ENCODE assay signal across 13 mouse cellular contexts in the genomic region with DNA sequence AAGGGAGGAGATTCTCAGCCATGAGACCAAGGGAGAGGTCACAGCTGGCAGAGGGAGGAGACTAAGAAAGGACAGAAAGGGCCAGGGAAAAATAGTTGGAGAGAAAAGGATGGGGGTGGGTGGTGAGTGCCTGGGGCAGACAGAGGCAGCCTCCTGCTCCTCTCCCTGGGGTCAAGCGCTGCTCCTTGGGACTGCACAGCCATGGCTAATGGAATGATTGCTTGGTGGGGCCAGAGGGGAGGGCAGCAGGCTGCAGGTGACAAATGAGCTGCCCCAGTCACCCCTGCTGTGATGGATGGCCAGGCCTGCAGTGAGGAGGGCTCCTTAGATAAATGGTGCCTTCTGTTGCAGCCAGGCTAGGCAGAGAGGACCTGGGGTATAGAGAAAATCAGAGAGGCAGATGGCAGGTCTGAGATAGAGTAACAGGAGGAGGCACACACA. TPM values are rescaled to one million over a fixed set of nuclear protein-coding genes. Genes with fewer than 3 reads are reported as not detected.
DNase-seq lines count a peak whose midpoint lies in the region; ATAC-seq lines count a peak whose summit lies in the region.
"Had no signal": no experiment of that assay in that cellular context is flagged by ENCODE, and none has a peak within 500 bp of the region (broad histone marks: within the 10 kb centered on the region; RNA-seq: fewer than 3 reads in every experiment).

No protein-coding gene starts in this region.

- no peak for DNase-seq in kidney, adult 11 months
- no peak for DNase-seq in layer of hippocampus, postnatal 25 days (ENCODE audit: extremely low spot score in 1 of 2, low spot score in 1 of 2)
- DNase-seq: heart, adult 2 months; liver, postnatal 0 days had no signal

- H3K9ac ChIP-seq in kidney, embryonic 16.5 days (replicated peaks; ENCODE audit: low read length), result no peak overlapping the region
- 0 out of 2 replicates have a peak overlapping the region, but pooled peaks have one; percentile 27 for H3K9ac ChIP-seq in embryonic facial prominence, embryonic 12.5 days
- H3K9ac ChIP-seq in hindbrain, embryonic 16.5 days (ENCODE audit: low read depth, low read length), result peak overlapping the region; percentile 47
- H3K9ac ChIP-seq in neural tube, embryonic 15.5 days (replicated peaks), result no peak overlapping the region
- no peak overlapping the region for H3K9ac ChIP-seq in heart, embryonic 12.5 days
- H3K9ac ChIP-seq: liver, postnatal 0 days had no signal

- peak; percentile 71 for ATAC-seq in kidney, embryonic 16.5 days (ENCODE audit: low FRiP score, low TSS enrichment)
- no peak for ATAC-seq in embryonic facial prominence, embryonic 12.5 days (ENCODE audit: insufficient number of reproducible peaks, insufficient read depth, low FRiP score, low TSS enrichment)
- peak; percentile 29; the same call in 1 of the 2 replicates for ATAC-seq in hindbrain, embryonic 16.5 days
- ATAC-seq in neural tube, embryonic 15.5 days (ENCODE audit: low FRiP score), result no peak
- ATAC-seq in heart, embryonic 12.5 days (ENCODE audit: insufficient number of reproducible peaks, low FRiP score), result no peak
- ATAC-seq in inflammation-experienced regulatory T-cells, adult 6 months, result no peak
- ATAC-seq: intestine, postnatal 0 days; liver, postnatal 0 days had no signal

- peaks cover 6% of the 10 kb centered on the region; the same call in 1 of the 2 replicates for H3K27me3 ChIP-seq in kidney, embryonic 16.5 days (ENCODE audit: insufficient read depth, low read length)
- H3K27me3 ChIP-seq in embryonic facial prominence, embryonic 12.5 days, result peaks cover 5% of the 10 kb centered on the region; the same call in 1 of the 2 replicates
- H3K27me3 ChIP-seq in hindbrain, embryonic 16.5 days (replicated peaks; ENCODE audit: control insufficient read depth, insufficient read depth, low read length), result no peaks in the 10 kb centered on the region
- H3K27me3 ChIP-seq in neural tube, embryonic 15.5 days (replicated peaks), result no peaks in the 10 kb centered on the region
- H3K27me3 ChIP-seq in heart, embryonic 12.5 days (replicated peaks), result 0 out of 2 replicates have a peak, but pooled peaks cover 6% of the 10 kb centered on the region

- no peak overlapping the region for H3K4me2 ChIP-seq in kidney, embryonic 16.5 days (replicated peaks; ENCODE audit: low read depth, low read length)
- H3K4me2 ChIP-seq in embryonic facial prominence, embryonic 12.5 days (replicated peaks), result no peak overlapping the region
- H3K4me2 ChIP-seq in hindbrain, embryonic 16.5 days (ENCODE audit: low read length), result no peak overlapping the region
- no peak overlapping the region for H3K4me2 ChIP-seq in neural tube, embryonic 15.5 days
- no peak overlapping the region for H3K4me2 ChIP-seq in heart, embryonic 12.5 days

- 0% methylated on average over 1 of the region's 1 CpGs for WGBS in kidney, embryonic 16.5 days
- 0% methylated on average over 1 of the region's 1 CpGs for WGBS in embryonic facial prominence, embryonic 12.5 days
- WGBS in hindbrain, embryonic 16.5 days, result 0% methylated on average over 1 of the region's 1 CpGs
- WGBS in neural tube, embryonic 15.5 days, result 0% methylated on average over 1 of the region's 1 CpGs
- 0% methylated on average over 1 of the region's 1 CpGs for WGBS in heart, embryonic 12.5 days

- no peaks in the 10 kb centered on the region for H3K36me3 ChIP-seq in kidney, embryonic 16.5 days (ENCODE audit: insufficient read depth, low read length)
- H3K36me3 ChIP-seq in embryonic facial prominence, embryonic 12.5 days, result no peaks in the 10 kb centered on the region
- no peaks in the 10 kb centered on the region for H3K36me3 ChIP-seq in hindbrain, embryonic 16.5 days (ENCODE audit: control insufficient read depth, insufficient read depth, low read length)
- H3K36me3 ChIP-seq in neural tube, embryonic 15.5 days, result peaks cover under 1% of the 10 kb centered on the region; the same call in 1 of the 2 replicates
- H3K36me3 ChIP-seq in heart, embryonic 12.5 days, result no peaks in the 10 kb centered on the region

- H3K27ac ChIP-seq in kidney, embryonic 16.5 days (ENCODE audit: low read length), result no peak overlapping the region
- H3K27ac ChIP-seq in embryonic facial prominence, embryonic 12.5 days, result 0 out of 2 replicates have a peak overlapping the region, but pooled peaks have one; percentile 30
- H3K27ac ChIP-seq in hindbrain, embryonic 16.5 days (ENCODE audit: low read depth, low read length), result 0 out of 2 replicates have a peak overlapping the region, but pooled peaks have one; percentile 39
- peak overlapping the region; percentile 86 for H3K27ac ChIP-seq in neural tube, embryonic 15.5 days (replicated peaks)
- H3K27ac ChIP-seq in heart, embryonic 12.5 days (ENCODE audit: poor library complexity, severe bottlenecking), result no peak overlapping the region
- H3K27ac ChIP-seq: heart, adult 2 months had no signal

- no peak overlapping the region for H3K4me3 ChIP-seq in kidney, embryonic 16.5 days (ENCODE audit: low read length)
- H3K4me3 ChIP-seq in embryonic facial prominence, embryonic 12.5 days, result no peak overlapping the region
- H3K4me3 ChIP-seq in hindbrain, embryonic 16.5 days (ENCODE audit: low read length), result no peak overlapping the region
- no peak overlapping the region for H3K4me3 ChIP-seq in neural tube, embryonic 15.5 days (replicated peaks)
- no peak overlapping the region for H3K4me3 ChIP-seq in heart, embryonic 12.5 days
- H3K4me3 ChIP-seq: erythroblast, embryonic 14.5 days; heart, adult 2 months had no signal

- peaks cover 31% of the 10 kb centered on the region for H3K4me1 ChIP-seq in kidney, embryonic 16.5 days (ENCODE audit: insufficient read depth, low read length)
- peaks cover 13% of the 10 kb centered on the region for H3K4me1 ChIP-seq in embryonic facial prominence, embryonic 12.5 days
- peaks cover 35% of the 10 kb centered on the region for H3K4me1 ChIP-seq in hindbrain, embryonic 16.5 days (ENCODE audit: control insufficient read depth, insufficient read depth, low read depth, low read length)
- H3K4me1 ChIP-seq in neural tube, embryonic 15.5 days, result peaks cover 49% of the 10 kb centered on the region
- peaks cover 31% of the 10 kb centered on the region for H3K4me1 ChIP-seq in heart, embryonic 12.5 days (replicated peaks)

- H3K9me3 ChIP-seq in kidney, embryonic 16.5 days (ENCODE audit: low read length), result peaks cover 9% of the 10 kb centered on the region
- peaks cover 8% of the 10 kb centered on the region; the same call in 1 of the 2 replicates for H3K9me3 ChIP-seq in embryonic facial prominence, embryonic 12.5 days
- peaks cover 8% of the 10 kb centered on the region for H3K9me3 ChIP-seq in hindbrain, embryonic 16.5 days (ENCODE audit: control insufficient read depth, low read length)
- no peaks in the 10 kb centered on the region for H3K9me3 ChIP-seq in neural tube, embryonic 15.5 days (replicated peaks)
- H3K9me3 ChIP-seq in heart, embryonic 12.5 days (replicated peaks), result peaks cover 9% of the 10 kb centered on the region

RNA-seq across cellular contexts. Expression of a gene that starts 2.7 kb away (rescaled TPM):
- polyA plus RNA-seq in kidney, embryonic 16.5 days (2015; fragmentation: Nextera tagmentation; extraction: Ambion mirVana), result 23.9 and 27.7 TPM in 2 replicates
- polyA plus RNA-seq in embryonic facial prominence, embryonic 12.5 days (2016; fragmentation: Nextera tagmentation; extraction: Ambion mirVana), result 48.8 and 58.5 TPM in 2 replicates
- polyA plus RNA-seq in hindbrain, embryonic 16.5 days (2015; fragmentation: Nextera tagmentation; extraction: Ambion mirVana), result 96.6 and 122 TPM in 2 replicates
- 104 and 126 TPM in 2 replicates for polyA plus RNA-seq in neural tube, embryonic 15.5 days (2015; fragmentation: Nextera tagmentation; extraction: Ambion mirVana)
- 18.2 and 21.5 TPM in 2 replicates for polyA plus RNA-seq in heart, embryonic 12.5 days (2016; fragmentation: Nextera tagmentation; extraction: Ambion mirVana)
- polyA plus RNA-seq in inflammation-experienced regulatory T-cells, adult 6 months (2017; shearing (Covaris generic)), result 10 to 100 TPM in 2 of 3 experiments, 1 to 10 TPM in 1; 8.6 to 23.2 (median 20.8) TPM
- 10 to 100 TPM; 34.3 to 41.1 TPM for total RNA-seq in layer of hippocampus, postnatal 25 days (2021)

RNA-seq across cellular contexts. Expression of a gene that starts 42.5 kb away (rescaled TPM):
- 0.12 and 0.17 TPM in 2 replicates for polyA plus RNA-seq in kidney, embryonic 16.5 days (2015; fragmentation: Nextera tagmentation; extraction: Ambion mirVana)
- 0.49 and 0.55 TPM in 2 replicates for polyA plus RNA-seq in embryonic facial prominence, embryonic 12.5 days (2016; fragmentation: Nextera tagmentation; extraction: Ambion mirVana)
- 1.1 and 1.2 TPM in 2 replicates for polyA plus RNA-seq in hindbrain, embryonic 16.5 days (2015; fragmentation: Nextera tagmentation; extraction: Ambion mirVana)
- 1.2 and 1.4 TPM in 2 replicates for polyA plus RNA-seq in neural tube, embryonic 15.5 days (2015; fragmentation: Nextera tagmentation; extraction: Ambion mirVana)
- polyA plus RNA-seq in heart, embryonic 12.5 days (2016; fragmentation: Nextera tagmentation; extraction: Ambion mirVana), result 0.28 and 0.30 TPM in 2 replicates
- polyA plus RNA-seq in inflammation-experienced regulatory T-cells, adult 6 months (2017; shearing (Covaris generic)), result not detected
- 100 to 1,000 TPM; 294 to 322 TPM for total RNA-seq in layer of hippocampus, postnatal 25 days (2021)
- total RNA-seq: monocyte, adult 5-6 weeks had no signal
- polyA plus RNA-seq: erythroblast, embryonic 14.5 days; liver, postnatal 0 days had no signal

RNA-seq across cellular contexts. Expression of a gene that starts 49.7 kb away (rescaled TPM):
- polyA plus RNA-seq in kidney, embryonic 16.5 days (2015; fragmentation: Nextera tagmentation; extraction: Ambion mirVana), result 21.3 and 21.5 TPM in 2 replicates
- polyA plus RNA-seq in embryonic facial prominence, embryonic 12.5 days (2016; fragmentation: Nextera tagmentation; extraction: Ambion mirVana), result 16.6 and 18.2 TPM in 2 replicates
- polyA plus RNA-seq in hindbrain, embryonic 16.5 days (2015; fragmentation: Nextera tagmentation; extraction: Ambion mirVana), result 9.6 and 13.3 TPM in 2 replicates
- 12.2 and 13.2 TPM in 2 replicates for polyA plus RNA-seq in neural tube, embryonic 15.5 days (2015; fragmentation: Nextera tagmentation; extraction: Ambion mirVana)
- polyA plus RNA-seq in heart, embryonic 12.5 days (2016; fragmentation: Nextera tagmentation; extraction: Ambion mirVana), result 11.9 and 13.0 TPM in 2 replicates
- polyA plus RNA-seq in inflammation-experienced regulatory T-cells, adult 6 months (2017; shearing (Covaris generic)), result 10 to 100 TPM in 2 of 3 experiments, 1 to 10 TPM in 1; 8.3 to 12.4 (median 11.4) TPM
- 10 to 100 TPM; 11.4 to 13.6 TPM for total RNA-seq in layer of hippocampus, postnatal 25 days (2021)

RNA-seq across cellular contexts. Expression of a gene that starts 52.5 kb away (rescaled TPM):
- polyA plus RNA-seq in kidney, embryonic 16.5 days (2015; fragmentation: Nextera tagmentation; extraction: Ambion mirVana), result 33.9 and 36.8 TPM in 2 replicates
- polyA plus RNA-seq in embryonic facial prominence, embryonic 12.5 days (2016; fragmentation: Nextera tagmentation; extraction: Ambion mirVana), result 38.7 and 41.4 TPM in 2 replicates
- 48.3 and 49.8 TPM in 2 replicates for polyA plus RNA-seq in hindbrain, embryonic 16.5 days (2015; fragmentation: Nextera tagmentation; extraction: Ambion mirVana)
- 45.8 and 48.1 TPM in 2 replicates for polyA plus RNA-seq in neural tube, embryonic 15.5 days (2015; fragmentation: Nextera tagmentation; extraction: Ambion mirVana)
- polyA plus RNA-seq in heart, embryonic 12.5 days (2016; fragmentation: Nextera tagmentation; extraction: Ambion mirVana), result 29.4 and 31.0 TPM in 2 replicates
- polyA plus RNA-seq in inflammation-experienced regulatory T-cells, adult 6 months (2017; shearing (Covaris generic)), result 10 to 100 TPM; 18.7 to 23.5 (median 19.2) TPM
- total RNA-seq in layer of hippocampus, postnatal 25 days (2021), result 10 to 100 TPM; 32.3 to 37.8 TPM

Comparison
In these comparisons a context has a peak if more than half of its experiments do, and no peak if none do; other contexts are left out.
1. ATAC-seq: peak in kidney, embryonic 16.5 days (single experiment) and hindbrain, embryonic 16.5 days (single experiment); none in embryonic facial prominence, embryonic 12.5 days (single experiment), neural tube, embryonic 15.5 days (single experiment), heart, embryonic 12.5 days (single experiment) and inflammation-experienced regulatory T-cells, adult 6 months (single experiment).
2. H3K27ac ChIP-seq: peak in embryonic facial prominence, embryonic 12.5 days (single experiment), hindbrain, embryonic 16.5 days (single experiment) and neural tube, embryonic 15.5 days (single experiment); none in kidney, embryonic 16.5 days (single experiment) and heart, embryonic 12.5 days (single experiment).
3. H3K9ac ChIP-seq: peak in embryonic facial prominence, embryonic 12.5 days (single experiment) and hindbrain, embryonic 16.5 days (single experiment); none in kidney, embryonic 16.5 days (single experiment), neural tube, embryonic 15.5 days (single experiment) and heart, embryonic 12.5 days (single experiment).